Mouse (Mus musculus) adrenal gland, adult 8-10 months (tissue): Measurements from ENCODE around the gene Trappc5. TPM values are rescaled to one million over a fixed set of nuclear protein-coding genes. Genes with fewer than 3 reads are reported as not detected.
A peak's percentile ranks its signal among the peaks of the same experiment; 100 is the strongest.

ENCODE experiments used
- DNase-seq: peaks from one replicate; pipeline ENCODE4 v3.0.0; 2022
- total RNA-seq, 4 experiments: library from RNA; stranded (reverse); gene quantifications; 2 replicates each; pipeline ENCODE4 v1.2.4; 2022

Trappc5 gene
- 10 to 100 TPM; 21.0 to 23.6 (median 22.5) TPM for total RNA-seq

DNA sequence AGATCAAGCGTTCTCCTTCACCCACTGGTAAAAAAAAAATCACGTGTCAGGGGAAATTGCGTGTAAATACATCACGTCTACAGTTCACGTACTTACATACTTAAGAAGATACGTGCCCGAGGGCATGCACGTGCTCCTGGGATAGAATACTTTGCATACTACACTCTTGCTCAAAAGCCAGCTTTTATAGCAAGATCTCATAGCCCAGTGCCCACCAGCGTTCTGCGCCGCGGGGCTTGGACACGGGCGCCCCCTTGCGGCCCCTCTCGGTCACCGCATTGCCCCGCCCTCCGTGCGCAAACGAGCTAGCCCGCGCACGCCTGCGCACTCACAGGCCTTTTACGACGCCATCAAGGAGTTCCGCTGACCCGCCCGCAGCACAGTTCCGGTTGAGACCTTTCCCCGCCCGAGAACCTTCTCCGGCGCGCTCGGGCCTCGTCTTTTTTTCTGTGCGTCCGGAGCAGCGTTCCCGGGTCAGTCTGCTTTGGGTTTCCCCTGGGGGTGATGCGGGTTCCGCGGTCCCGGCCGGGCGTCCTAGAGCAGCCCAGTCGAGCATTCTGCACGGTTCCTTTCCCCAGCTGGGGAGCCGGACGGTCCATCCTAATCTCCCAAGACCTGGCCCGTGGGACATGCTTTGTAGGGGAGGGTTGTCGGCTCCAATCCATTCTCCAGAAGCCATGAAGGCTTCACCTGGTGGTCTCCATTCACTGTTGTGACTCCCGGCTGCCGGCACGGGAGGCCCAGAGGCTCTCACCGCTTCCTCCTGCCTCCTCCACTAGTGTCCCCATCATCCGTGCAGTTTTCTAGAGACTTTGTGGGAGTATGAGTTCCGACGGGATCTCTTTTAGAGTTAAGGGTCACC lies at the start of gene Trappc5:
Trappc5 (plus strand) TSS at position 169 of the 862 bp plus-strand sequence.
- DNase-seq, result peak; percentile 91

DNA sequence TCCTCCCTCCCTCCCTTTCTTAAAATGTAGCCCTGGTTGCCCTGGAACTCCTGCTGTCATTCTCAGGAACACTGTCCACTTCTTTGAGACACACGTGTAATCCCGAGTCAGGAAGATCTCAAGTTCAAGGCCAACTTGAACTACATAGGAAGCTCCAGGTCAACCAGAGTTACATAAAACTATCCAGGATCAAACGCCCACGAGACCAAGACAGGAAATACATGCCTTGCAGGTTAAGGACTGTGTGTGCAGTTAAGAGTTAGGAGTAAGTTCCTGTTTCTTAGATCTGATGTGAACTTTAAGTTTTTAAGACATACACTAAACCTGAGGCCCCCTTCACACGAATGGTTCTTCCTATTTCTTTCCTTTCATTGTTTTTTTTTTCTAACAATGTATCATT lies 49.1 kb upstream of the Trappc5 start:
- DNase-seq, result no peak

DNA sequence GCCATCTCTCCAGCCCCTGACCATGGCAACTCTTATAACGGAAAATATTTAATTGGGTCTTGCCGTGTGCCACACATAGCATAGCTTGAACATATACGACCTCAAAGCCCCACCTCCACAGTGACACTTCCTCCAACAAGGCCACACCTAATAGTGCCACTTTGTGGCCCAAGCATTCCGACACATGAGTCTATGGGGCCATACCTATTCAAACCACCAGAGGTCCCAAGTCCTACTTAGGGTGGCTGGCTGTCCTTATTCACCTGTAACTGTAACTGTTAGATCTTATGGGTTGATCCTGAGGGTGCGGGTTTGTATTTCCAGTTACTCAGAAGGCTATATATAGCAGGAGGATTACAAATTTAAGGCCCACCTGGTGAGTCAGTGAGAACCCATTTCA lies 48.1 kb upstream of the Trappc5 start:
- DNase-seq, result no peak

DNA sequence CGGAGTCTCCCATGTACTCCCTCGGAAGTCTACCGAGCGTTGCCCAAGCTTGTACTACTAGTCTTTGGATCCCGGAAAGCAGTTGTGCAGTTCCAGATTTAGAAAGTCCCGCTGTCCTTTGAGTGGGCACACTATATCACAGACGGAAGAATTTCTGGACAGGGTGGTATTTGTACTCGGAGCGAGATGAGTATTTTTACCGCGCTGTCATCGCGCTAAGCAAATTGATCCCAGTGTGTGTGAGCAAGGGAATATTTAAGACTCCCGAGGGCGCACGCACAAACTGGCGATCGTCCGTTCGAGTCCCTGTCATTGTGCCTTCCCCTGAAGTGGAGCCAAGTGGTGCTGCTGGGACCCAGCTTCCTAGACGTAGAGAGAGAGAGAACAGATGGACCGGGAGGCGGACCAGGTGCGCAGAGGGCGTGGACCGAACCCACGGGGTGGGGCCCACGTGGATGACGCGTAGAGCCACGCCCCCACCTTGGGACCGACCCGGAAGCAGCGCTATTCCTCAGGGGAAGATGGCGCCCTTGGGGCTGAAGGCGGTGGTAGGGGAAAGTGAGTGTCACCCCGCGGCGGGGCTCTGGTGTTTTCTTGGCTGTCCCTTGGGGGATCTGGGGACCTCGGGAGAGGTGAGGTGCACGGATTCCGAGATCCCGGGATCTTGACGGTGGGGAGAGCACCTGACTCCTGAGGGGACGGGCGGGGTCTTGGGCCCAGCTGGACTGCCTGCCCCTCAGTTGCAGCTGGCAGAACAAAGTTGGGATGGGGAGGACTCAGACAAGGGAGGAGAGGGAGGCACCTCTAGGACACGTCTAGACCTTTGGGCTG lies 45.2 kb upstream of the Trappc5 start, which contains the start of gene Stxbp2:
Stxbp2 (plus strand) TSS at position 309 of the 831 bp plus-strand sequence.
- DNase-seq, result peak; percentile 61

DNA sequence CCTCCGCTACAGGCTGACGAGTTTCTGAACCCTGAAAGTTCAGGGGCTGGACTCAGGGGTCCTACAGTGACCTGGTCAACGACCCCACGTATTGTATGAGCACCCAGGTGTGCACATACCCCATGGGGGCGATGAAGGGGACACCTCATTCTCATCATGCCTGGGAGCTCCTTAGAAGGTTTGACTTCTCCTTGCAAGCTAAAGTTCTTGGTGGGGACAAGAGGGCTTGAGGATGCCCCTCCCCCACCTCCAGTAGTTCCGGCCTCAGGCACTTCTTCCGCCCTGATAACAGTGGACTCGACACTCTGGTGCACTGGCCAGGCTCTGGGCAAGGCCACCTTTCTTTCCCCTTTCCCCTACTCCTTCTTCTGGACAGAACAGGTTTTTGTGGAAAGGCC lies 44.6 kb upstream of the Trappc5 start:
- DNase-seq, result no peak

DNA sequence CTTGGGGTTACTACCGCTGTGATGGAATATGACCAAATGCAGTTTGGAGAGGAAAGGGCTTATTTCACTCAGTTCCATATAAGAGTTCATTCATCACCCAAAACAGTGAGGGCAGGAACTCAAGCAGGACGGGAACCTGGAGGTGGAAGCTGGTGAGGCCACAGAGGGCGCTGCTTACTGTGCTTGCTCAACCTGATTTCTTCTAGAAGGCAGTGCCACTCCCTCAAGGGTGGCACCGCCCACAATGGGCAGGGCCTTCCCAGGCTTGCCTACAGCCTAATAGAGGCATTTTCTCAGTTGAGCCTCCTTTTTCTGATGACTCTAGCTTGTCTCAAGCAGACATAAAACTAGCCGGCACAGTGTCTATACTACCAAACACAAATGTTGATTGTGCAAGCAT lies 30.3 kb upstream of the Trappc5 start:
- DNase-seq, result peak; percentile 52

DNA sequence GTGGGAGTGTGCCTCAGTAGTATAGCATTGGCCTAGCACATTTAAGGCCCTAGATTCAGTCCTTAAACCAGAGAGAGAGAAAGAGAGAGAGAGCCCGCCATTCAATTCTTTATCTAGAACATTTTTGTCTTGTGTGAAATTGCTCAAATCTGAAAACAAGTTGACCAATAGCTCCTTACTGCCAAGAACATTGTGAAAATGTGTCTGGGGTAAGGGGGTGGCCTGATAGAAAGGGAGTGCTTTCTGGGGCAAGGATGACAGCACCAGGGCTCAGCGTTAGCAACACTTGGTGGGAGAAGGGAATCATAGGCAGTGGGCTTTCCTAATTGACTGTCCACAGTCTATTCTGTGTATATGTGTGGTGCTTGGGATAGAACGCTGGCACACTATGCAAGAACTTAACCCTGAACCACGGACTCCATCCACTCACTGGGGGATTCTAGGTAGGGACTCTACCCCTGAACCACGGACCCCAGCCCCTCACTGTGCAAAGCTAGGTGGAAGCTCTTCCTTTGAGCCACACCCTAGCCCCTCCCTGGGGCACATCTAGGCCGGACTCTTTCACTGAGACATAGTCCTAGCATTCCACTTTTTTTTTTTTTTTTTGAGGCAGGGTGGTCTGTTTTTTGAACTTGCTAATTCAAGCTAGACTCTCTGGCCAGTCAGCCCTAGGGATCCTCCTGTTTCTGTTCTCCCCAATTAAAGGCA lies 29.1 kb upstream of the Trappc5 start:
- DNase-seq, result no peak

DNA sequence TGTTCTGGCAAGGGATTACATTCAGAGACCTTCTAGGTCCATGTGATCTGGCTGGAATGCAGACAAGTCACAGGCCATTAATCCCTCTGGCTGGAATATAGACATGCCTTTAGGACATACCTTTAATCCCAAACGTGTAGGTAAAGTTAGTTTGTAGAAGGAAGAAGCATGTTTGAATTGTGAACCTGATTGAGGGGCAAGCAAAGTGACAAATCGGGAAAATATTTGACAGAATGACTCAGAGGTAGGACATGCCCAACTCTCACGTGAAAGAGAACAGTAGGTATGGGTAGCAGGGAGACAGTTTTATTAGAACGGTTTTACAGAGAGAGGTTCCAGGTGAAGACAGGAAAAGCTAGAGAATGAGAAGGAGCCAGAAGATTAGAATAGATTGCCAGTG lies 28.5 kb upstream of the Trappc5 start:
- DNase-seq, result no peak

DNA sequence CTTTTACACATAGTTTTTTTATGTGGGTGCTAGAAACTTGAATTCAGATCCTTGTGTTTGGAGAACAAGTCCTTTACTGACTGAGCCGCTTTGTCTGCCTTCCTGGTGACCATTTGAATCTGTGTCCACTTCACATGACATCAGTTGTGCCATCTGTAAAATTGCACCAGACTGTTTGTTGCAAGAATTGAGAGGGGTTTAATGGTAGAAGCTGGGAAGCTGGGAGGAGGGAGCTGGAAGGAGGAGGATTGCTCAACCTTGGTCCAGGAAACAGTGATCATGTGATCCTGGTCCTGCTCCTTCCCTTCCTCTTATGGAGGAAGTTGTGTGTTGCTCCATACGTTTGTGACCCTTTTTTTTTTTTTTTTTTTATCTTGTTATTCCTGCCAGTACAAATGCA lies 27.8 kb upstream of the Trappc5 start:
- DNase-seq, result no peak

DNA sequence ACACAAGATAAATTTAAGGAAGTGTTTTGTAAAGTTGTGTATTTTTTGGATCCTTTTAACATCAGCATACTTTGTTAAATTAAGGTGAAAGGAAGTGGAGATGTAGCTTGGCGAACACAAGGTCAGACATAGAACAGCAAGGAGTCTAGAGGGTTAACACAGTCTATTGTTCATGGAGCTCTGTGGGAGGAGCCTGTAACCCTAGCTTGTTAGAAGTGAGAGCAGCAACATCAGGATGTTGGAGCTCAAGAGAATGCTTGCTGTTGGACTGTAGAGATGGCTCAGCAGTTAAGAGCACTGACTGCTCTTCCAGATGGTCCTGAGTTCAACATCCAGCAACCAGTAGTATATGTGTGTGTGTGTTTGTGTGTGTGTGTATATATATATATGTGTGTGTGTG lies 27.1 kb upstream of the Trappc5 start:
- DNase-seq, result no peak

DNA sequence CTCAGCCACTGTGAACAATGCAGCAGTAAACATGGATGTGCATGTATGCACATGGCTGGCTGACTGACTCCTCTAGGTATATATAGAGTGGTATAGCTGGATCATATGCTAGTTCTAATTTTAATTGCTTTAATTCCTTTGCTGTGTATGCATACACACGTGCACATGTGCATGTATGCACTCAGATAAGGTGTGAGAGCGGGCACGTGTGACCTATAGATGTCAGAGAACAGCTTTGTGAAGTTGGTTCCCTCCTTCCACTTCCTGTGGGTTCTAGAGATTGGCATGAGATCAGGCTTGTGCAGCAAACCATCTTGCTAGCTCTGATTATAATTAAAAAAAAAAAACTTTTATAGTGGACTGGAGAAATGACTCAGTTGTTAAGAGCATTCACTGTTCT lies 23.3 kb upstream of the Trappc5 start:
- no peak for DNase-seq

DNA sequence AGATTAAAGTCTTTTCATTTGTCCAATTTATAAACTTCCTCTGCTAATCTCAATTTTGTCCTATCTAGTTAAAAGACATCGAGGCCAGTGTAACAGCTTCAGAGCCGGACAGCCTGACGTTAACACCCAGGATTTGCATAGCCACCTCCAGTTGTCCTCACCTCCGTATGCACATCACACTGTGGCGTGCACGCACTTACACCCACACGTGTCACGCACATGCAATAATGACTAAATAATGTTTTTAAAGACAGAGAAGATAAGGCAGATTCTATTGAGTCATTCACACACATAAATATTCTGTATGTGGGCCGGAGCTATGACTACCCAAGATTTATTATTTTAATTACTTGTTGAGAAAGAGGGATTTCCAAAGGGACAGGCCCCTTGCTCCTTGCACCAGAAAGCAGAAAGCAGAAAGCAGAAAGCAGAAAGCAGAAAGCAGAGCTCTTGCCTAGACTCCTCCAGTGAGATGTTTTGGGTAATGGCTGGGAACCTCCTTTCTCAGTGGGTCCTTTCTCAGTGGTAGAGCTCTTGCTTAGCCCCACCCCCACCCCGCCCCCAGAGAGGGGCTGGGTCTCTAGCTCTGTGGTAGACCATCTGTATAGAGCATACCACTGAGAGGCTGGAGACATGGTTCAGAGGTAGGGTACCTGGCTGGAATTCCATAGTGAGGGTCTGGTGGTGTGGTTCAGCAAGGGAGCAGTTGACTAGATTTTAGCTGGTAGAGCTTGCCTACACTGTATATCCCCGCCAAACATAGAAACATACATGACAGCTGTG lies 21.2 kb upstream of the Trappc5 start:
- no peak for DNase-seq

DNA sequence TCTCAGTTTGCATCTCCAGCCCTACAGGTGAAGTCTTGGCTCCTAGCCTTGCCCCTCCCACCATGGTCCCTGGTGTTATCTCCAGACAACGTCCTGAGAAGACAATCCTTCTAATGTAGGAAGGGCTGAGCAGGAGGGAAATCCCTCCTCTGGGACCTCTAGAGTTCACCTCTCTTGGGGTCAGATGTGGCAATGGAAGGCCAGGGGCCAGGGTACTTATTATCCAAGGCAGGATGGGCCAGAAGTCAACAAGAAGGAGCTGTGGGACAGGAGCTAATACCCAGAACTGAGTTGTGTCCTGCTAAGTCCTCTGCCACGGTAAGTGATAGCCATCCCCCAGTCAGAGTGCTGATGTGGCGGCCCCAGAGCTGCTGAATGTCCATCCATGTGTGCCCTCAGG lies 20.6 kb upstream of the Trappc5 start, which contains the start of gene Retn:
Retn (plus strand) TSS at position 245 of the 400 bp plus-strand sequence.
- no peak for DNase-seq

DNA sequence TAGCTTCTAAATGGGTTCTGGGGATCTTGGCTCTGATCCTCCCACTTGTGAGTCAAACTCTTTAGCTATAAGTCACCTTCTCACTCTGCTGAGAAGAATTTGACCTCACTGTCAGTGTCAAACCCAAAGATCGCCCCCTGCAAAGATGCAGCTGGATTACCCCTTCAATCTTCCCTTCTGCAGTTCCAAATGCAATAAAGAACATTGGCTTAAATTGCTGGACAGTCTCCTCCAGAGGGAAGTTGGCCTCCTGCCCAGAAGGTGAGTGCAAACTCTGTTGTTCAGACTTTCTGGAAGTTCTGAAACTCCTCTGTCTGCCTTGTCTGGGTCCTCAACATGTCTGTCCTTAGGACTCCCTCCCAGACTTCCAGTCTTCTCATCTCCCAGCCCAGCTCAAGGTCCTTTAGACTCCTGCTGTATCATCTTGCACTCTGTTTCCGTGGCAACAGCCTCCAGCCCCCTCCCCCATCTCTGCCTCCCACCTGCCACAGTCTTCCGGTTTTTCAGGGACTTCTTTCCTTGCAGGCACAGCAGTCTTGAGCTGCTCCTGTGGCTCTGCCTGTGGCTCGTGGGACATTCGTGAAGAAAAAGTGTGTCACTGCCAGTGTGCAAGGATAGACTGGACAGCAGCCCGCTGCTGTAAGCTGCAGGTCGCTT lies 19.2 kb upstream of the Trappc5 start:
- DNase-seq, result no peak

DNA sequence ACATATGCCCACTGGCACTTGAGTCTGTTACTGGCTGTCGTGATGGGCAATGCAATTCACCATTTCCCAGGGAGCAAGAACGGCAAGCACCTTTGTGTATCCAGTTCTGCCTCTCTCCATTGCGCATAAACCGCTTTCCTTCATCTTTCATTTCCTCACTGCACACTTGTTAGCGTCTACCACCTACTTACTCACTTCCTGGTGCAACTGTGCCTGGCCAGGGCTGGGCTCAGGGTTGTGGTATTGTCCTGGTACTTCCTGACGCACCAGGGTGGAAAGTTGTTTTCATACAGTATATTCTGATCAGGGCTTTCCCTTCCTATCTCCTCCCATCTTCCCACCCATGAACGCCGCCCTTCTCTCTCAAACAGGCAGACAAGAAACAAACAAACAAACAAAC lies 15.2 kb upstream of the Trappc5 start:
- DNase-seq, result no peak

DNA sequence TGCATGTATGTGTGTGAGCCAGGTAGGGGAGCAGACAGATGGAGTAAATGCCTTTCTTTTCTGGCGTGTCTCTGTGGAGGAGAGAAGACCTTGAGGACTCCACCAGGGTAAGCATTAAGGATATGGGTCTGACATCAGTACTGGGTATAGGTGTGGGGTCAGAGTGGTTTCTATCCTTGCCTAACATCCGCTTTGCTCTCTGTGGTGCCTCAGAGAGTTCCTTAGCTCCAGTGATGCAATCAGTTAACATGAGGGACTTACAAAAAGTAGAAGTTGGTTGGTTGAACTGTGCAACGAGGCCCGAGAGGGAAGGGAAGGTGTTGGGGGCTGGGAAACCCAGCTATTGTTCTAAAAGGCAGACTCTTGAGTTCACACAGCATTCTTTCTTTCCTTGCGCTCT lies 11.7 kb upstream of the Trappc5 start:
- DNase-seq, result no peak

DNA sequence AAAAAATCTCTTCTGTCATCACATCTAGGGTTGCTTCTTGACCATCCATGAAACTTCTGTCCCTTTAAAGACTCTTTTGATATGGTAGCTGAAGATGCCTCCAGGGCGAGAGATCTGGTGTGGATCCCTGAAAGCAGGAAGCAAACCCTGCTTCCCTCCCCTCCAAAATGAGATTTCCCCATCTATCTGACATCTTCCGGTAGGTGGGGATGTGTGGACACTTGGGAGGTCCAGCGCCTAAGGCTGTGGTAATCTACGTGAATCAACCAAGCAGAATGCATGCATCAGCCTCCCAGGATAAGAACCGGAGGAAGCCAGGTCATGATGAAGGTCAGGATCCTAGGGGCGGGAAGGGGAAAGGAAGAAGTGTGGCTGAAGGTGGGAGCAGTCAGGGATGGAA lies 10.6 kb upstream of the Trappc5 start, which contains the start of gene Mcemp1:
Mcemp1 (plus strand) TSS at position 248 of the 400 bp plus-strand sequence.
- no peak for DNase-seq

DNA sequence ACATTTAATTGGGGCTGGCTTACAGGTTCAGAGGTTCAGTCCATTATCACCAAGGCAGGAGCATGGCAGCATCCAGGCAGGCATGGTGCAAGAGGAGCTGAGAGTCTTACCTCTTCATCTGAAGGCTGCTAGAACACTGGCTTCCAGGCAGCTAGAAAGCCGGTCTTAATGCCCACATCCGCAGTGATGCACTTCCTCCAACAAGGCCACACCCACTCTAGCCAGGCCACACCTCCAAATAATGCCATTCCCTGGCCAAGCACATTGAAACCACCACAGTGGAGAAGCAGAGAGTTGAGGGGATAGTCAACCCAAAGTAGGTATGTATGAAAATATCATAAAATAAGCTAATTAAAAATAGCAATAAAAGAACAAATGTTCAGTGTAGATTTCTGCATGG lies 5.7 kb upstream of the Trappc5 start:
- DNase-seq, result no peak

DNA sequence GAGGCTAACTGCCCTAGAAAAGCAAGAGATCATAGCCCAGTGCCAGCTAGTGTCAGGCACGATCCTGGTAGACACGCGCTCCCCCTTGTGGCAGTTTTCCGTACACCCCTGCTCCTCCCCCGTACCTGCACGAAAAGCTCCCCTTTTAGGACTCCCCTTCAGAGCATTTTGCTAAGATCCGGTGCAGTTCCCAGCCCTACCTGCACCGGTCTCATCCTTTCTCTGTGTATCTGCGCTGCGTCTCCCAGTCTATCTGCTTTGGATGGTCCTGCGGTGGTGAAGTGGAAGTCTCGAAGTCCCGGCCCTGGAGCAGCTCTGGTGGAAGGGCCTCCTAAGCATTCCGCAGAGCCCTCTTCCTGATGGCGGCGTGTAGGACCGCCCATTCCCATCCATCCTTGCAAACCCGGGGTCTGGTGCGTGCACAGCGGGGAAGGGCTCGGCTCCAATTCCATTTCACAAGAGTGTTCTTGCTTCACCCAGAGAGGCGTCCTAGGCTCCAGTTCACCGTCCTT lies 4.1 kb upstream of the Trappc5 start, which contains the start of gene Fcor:
Fcor (minus strand) TSS at position 383 of the 512 bp plus-strand sequence.
- peak; percentile 68 for DNase-seq

DNA sequence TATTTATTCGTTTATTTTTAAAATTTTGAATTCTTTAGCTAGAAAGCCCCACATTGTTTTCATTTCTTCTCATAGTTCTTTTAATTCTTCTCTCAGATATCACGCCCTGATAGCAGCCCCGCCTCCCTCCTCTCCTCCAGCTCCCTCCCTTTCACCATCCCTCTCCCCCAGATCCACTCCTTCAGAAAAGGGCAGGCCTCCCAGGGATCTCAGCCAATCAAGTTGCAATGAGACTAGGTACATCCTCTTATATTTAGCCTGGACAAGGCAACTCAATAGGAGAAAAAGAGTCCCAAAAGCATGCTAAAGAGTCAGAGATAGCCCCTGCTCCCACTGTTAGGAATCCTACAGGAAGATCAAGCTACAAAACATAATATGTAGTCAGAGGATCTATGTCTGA lies 1.4 kb upstream of the Trappc5 start:
- no peak for DNase-seq

DNA sequence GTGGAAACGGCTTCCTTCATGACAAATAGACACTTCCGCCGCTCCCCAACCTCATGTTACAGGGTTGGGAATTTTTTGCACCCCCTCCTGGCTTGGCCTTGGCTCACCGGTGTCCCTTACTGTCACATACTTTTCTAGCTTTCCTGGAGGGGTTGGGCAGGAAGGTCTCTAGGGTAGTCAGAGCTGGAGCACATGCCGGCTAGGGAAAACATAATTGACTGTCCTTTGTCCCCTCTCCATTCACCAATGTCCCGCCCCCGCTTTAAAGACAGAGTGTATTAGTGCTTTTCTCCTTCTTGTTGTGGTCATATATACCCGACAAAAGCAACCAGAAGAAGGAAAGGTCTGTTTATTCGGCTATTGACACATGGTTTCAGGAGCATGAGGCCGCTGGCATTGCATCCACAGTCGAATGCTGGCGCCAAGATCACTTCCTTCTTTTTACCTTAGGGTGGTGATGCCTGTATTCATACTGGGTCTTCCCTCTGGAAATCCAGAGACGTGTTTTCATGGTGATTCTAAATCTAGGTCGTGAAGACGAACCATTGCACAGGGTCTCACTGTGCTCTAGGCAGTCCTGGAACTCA lies 987 bp downstream of the Trappc5 start:
- DNase-seq, result no peak
